Mouse (Mus musculus) lung, adult 2 months (tissue): ENCODE results near the gene Tbxas1. TPM values are rescaled to one million over a fixed set of nuclear protein-coding genes. Genes with fewer than 3 reads are reported as not detected.
A peak's percentile ranks its signal among the peaks of the same experiment; 100 is the strongest.

Experiments
- DNase-seq: peaks from one replicate; pipeline ENCODE4 v3.0.0; 2022
- H3K4me1 ChIP-seq: fragments of 200-500 bp; 2 replicates; pipeline ENCODE4 v1.6.1; 2011; ENCODE audit warnings: low read length; ENCODE audit not compliant: control insufficient read depth, insufficient read depth
- H3K4me3 ChIP-seq: fragments of 200-500 bp; replicated peaks from 2 replicates; pipeline ENCODE3; 2011; ENCODE audit warnings: low read depth, mild to moderate bottlenecking, control low read depth, low read length; ENCODE audit errors: extremely low read depth
- CTCF ChIP-seq: fragments of 200-500 bp; IDR thresholded peaks from 2 replicates; pipeline ENCODE4 v1.5.1; 2011; ENCODE audit warnings: mild to moderate bottlenecking, low read length, control low read depth; ENCODE audit not compliant: insufficient read depth
- POLR2A ChIP-seq: fragments of 200-500 bp; IDR thresholded peaks from 2 replicates; pipeline ENCODE4 v1.6.1; 2011; ENCODE audit warnings: low read depth, mild to moderate bottlenecking, control low read depth, low read length, borderline replicate concordance; ENCODE audit errors: extremely low read depth
- WGBS: fragments of 180-500 bp; shearing (Covaris S2); methylation state at CpG from one replicate; pipeline ENCODE4 v1.1.7; 2018; 5-methylcytosine and 5-hydroxymethylcytosine counted together
- polyA plus RNA-seq: library from polyadenylated mRNA; depleted of rRNA; stranded (reverse); fragments of >200 nt; gene quantifications from 2 replicates; pipeline ENCODE4 v1.2.3, GENCODE M21; 2012

The Tbxas1 gene
- polyA plus RNA-seq, 1 experiment, result 9.1 TPM

DNA sequence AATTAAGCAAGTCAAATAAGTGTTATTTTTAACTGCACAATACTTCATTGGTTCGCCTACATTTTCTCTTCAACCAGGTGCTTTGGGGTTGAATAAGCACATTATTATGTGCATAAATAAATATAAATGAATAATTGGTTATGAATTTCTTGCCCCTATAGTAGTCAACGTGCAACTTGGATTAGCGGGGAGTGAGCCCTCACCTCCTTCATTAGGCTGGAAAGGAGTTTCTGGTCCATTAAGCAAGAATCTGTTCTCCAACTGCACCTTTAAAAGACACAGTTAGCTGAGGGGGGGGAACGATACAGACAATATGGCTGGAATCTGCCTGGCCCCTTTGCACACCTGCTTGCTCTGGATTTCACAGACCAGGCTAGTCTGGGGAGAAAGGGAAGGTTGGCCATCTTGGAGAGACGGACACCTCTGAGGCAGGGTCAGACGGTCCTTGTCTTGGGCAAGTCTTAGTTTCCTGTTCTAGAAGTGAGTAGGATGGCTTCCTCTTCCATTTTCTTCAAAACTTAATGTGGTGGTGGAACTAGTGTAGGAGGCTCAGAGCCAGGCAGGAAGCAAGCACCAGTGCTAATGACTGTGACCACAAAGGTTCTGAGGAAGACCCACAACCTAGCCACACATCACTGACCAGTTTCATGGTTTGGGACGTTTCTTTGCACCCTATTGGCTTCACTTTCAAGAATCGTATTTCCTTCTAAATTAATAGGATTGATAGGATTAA is 99.5 kb downstream of the Tbxas1 start:
- H3K4me1 ChIP-seq, result no peaks in the 10 kb centered on the region
- DNase-seq, result no peak
- no peak overlapping the region for H3K4me3 ChIP-seq
- 87% methylated on average over 8 of the region's 8 CpGs for WGBS
- TF ChIP-seq POLR2A (no peak), CTCF (no peak)

DNA sequence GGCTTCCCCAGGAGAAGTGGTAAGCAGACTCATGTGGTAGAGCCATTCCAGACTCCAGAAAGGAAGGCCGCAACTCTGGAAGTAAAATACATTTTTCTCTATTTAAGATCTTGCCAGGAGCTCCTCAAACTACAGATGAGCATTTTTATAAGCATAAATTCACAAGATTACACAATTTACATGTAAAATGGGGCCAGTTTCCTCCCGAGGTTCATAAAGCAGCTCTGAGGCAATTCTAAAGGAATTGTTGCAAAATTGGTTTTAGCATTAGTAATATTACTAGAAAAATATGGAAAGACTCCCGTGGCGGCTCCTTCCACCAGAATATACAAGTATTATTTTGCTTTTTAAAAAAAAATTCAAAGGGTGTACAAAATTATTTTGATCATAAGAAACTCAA is 100.7 kb downstream of the Tbxas1 start:
- Histone ChIP-seq H3K4me3 (no peak overlapping the region), H3K4me1 (no peaks in the 10 kb centered on the region)
- TF ChIP-seq POLR2A (no peak), CTCF (no peak)
- no peak for DNase-seq
- WGBS, result 79% methylated on average over 4 of the region's 4 CpGs

DNA sequence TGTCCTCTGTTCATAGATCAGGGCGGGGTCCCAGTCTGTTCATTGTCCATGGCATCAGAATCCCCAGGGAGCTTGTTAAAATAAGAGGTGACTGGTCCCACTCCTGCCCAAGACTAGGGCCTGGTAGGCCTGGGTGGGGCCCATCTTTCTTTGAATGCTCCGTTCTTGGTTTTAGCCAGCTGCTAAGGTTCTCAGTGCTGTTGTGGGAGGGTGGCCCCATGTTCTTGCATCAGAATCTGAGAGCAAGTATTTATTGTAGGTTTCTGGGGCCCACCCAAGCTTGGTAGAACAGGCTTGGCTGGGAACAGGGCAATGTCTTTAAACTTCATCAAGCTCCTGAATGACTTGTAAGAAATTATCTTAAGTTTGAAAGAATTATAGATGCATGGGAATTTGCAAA is 101.2 kb downstream of the Tbxas1 start:
- WGBS, result 70% methylated on average over 2 of the region's 2 CpGs
- Histone ChIP-seq H3K4me1 (no peaks in the 10 kb centered on the region), H3K4me3 (no peak overlapping the region)
- TF ChIP-seq POLR2A (no peak), CTCF (no peak)
- no peak for DNase-seq

DNA sequence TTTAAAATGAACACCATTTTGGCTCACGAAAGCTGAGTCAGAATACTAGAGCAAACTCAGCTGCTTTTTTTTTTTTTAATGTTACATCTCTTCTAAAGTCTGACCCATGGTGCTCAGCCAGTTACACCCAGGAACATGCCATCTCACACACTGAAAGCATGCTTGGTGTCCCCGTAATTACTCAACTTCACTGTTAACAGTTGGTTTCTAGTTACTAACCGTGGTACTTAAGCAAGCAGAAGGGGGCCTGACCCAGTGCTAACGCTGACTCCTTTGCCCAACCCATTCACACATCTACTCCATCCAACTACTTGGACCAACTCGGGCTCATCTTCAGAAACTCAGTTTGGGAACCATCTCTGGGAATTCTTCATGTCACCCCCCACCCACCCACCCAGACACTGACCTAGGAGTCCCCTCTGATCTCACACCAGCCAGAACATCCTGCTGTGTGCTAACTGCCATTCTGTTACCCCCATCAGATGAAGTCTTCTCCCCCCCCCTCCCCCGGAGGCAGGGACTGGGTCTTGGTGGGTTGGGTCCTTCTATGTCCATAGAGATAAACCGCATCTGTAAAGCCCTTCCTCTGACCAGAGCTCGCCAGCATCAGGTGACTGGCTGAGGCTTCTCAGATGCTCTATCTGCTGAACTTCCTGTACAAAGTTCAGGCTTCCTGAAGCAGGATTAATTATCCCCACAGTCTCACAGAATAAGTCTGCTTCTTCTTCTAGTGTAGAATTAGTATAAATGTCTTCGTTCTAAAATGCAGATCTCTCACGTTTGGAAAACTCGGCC is 105.9 kb downstream of the Tbxas1 start:
- DNase-seq, result no peak
- 53% methylated on average over 11 of the region's 11 CpGs for WGBS
- Histone ChIP-seq H3K4me3 (no peak overlapping the region), H3K4me1 (no peaks in the 10 kb centered on the region)
- TF ChIP-seq CTCF, result no peak
- no peak for TF ChIP-seq POLR2A

DNA sequence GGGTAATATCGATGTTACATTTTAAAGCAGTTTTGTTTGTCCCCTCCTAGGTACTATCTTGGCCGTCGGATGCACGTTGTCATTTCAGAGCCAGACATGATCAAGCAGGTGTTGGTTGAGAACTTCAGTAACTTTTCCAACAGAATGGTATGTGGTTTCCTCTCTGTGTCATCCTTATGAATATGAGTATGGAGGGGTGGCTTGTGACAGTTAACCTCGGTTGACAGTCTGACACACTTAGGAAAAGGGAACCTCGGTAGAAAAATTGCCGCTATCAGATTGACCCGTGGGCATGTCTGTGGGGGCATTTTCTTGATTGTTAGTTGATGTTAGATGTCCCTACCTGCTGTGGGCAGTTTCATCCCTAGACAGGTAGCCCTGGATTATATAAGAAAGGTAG is 106.9 kb downstream of the Tbxas1 start:
- Histone ChIP-seq H3K4me3 (no peak overlapping the region), H3K4me1 (no peaks in the 10 kb centered on the region)
- TF ChIP-seq POLR2A, result no peak
- TF ChIP-seq CTCF, result no peak
- WGBS, result 80% methylated on average over 8 of the region's 8 CpGs
- no peak for DNase-seq

DNA sequence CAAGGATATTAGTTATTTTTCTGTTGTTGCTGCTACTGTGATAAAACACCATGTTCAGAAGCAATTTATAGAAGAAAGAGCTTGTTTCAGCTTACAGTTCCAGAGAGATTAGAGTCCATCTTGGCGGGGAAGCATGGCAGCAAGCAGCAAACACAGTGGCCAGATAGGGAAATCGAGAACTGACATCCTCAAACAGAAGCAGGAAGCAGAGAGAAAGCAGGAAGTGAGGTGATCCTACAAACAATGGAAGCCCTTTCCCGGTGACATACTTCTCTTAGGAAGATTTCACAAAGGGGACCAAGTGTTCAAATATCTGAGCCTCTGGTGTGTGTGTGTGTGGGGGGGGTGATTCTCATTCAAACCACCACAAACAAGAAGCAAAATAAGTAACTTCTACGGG is 107.5 kb downstream of the Tbxas1 start:
- Histone ChIP-seq H3K4me3 (no peak overlapping the region), H3K4me1 (no peaks in the 10 kb centered on the region)
- TF ChIP-seq CTCF (no peak), POLR2A (no peak)
- no peak for DNase-seq
- 45% methylated on average over 4 of the region's 4 CpGs for WGBS

GRCm38 (mm10) chr6:38983060-38983459 is 107.9 kb downstream of the Tbxas1 start:
- Histone ChIP-seq H3K4me1 (no peaks in the 10 kb centered on the region), H3K4me3 (no peak overlapping the region)
- DNase-seq, result no peak
- WGBS, result 43% methylated on average over 7 of the region's 7 CpGs
- TF ChIP-seq CTCF (no peak), POLR2A (no peak)

GRCm38 (mm10) chr6:38984626-38985025 is 109.4 kb downstream of the Tbxas1 start:
- TF ChIP-seq CTCF (no peak), POLR2A (no peak)

DNA sequence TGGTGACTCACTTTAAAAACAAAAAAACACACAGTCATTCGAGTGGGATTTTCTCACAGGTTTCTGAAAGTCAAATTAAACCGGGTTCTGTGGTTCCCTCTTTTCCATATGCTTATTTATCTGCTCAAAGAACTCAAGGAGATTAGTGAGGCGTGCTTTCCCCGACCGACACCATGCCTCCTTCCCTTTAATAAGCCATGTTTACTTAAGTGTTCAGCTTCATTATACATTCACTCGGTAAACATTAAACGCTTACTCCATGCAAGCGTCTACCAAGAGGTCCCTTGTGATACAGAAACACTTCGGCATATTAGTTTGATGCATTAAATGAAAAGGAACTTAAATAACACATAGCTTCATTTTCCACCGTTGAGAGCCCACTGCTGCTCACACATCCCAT is 111.4 kb downstream of the Tbxas1 start:
- DNase-seq, result no peak
- Histone ChIP-seq H3K4me1 (no peaks in the 10 kb centered on the region), H3K4me3 (no peak overlapping the region)
- 41% methylated on average over 10 of the region's 10 CpGs for WGBS
- TF ChIP-seq POLR2A, result no peak
- no peak for TF ChIP-seq CTCF

More at GRCm38 (mm10) chr6:38984626-38985025, 109.4 kb downstream of the Tbxas1 start:
- Histone ChIP-seq H3K4me1 (no peaks in the 10 kb centered on the region), H3K4me3 (no peak overlapping the region)
- no peak for DNase-seq
- WGBS, result 91% methylated on average over 2 of the region's 2 CpGs

DNA sequence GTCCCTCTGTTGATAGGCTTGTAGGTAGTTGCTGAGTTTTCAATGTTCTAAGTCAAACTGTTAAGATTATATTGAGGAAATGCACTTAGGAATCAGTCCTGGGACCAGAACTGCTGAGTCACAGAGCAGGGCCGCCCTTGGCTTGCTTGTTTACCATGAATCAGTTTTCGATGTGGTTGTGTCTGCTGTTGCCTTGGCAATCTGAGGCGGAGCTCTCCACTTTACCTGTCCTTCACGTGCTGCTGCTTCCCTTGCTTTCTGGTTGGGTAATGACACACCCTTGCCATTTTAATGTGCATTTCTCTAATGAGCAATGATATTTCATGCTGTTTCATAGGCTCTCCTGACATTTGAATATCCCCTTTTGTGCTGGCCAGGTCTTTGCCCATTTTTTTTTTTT is 116.8 kb downstream of the Tbxas1 start:
- Histone ChIP-seq H3K4me3 (no peak overlapping the region), H3K4me1 (no peaks in the 10 kb centered on the region)
- DNase-seq, result peak; percentile 25
- WGBS, result 33% methylated on average over 4 of the region's 4 CpGs
- TF ChIP-seq CTCF (no peak), POLR2A (no peak)
